In the genomic region with DNA sequence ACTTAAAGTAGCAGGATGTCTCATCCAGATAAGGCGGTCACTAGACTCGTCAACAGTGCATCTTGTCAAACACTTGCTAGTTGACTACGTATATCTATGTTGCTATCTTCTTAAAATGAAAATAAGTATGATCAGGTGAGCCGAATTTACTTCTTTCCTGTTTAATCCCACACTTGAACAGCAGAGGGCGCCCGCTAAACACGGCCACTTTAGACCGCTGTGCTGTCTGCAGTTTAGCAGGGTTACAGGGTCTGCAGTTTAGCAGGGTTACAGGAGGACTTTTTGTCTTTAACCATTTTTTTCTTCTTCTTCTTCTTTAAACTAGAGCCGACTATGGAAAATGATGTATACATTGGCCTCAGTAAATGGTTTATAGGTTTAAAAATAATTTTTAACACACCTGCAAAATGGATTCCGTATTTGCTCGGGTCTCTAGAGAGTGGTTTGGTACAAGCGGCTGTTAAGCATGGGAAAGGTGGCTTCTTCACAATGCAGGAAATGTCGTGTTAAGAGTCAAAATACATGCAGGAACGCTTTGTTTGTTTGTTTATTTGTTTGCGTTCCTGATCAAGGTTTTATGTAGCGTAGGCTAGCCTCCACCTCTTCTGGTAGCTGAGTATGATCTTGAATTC, we compare ENCODE assay signal across 8 mouse cellular contexts.
DNase-seq lines count a peak whose midpoint lies in the region; ATAC-seq lines count a peak whose summit lies in the region.

No protein-coding gene starts in this region.

- intact Hi-C loops in left cerebral cortex, postnatal 14 days (cut with DNase I) = no loop called here

- H3K27me3 ChIP-seq in kidney, embryonic 14.5 days (ENCODE audit: control insufficient read depth, insufficient read depth, low read length) = no peaks in the 10 kb centered on the region
- no peaks in the 10 kb centered on the region for H3K27me3 ChIP-seq in embryonic facial prominence, embryonic 11.5 days (ENCODE audit: control insufficient read depth, insufficient read depth, low read length)
- H3K27me3 ChIP-seq in intestine, embryonic 14.5 days (replicated peaks; ENCODE audit: control insufficient read depth, insufficient read depth, low read length) = no peaks in the 10 kb centered on the region
- H3K27me3 ChIP-seq in midbrain, embryonic 13.5 days = no peaks in the 10 kb centered on the region

- H3K4me2 ChIP-seq in kidney, embryonic 14.5 days (replicated peaks; ENCODE audit: low read depth, low read length) = no peak overlapping the region
- H3K4me2 ChIP-seq in embryonic facial prominence, embryonic 11.5 days (ENCODE audit: low read depth, low read length) = no peak overlapping the region
- no peak overlapping the region for H3K4me2 ChIP-seq in intestine, embryonic 14.5 days (ENCODE audit: low read length)
- H3K4me2 ChIP-seq in midbrain, embryonic 13.5 days (replicated peaks) = no peak overlapping the region

- H3K9me3 ChIP-seq in kidney, embryonic 14.5 days (ENCODE audit: control insufficient read depth, low read length) = no peaks in the 10 kb centered on the region
- no peaks in the 10 kb centered on the region for H3K9me3 ChIP-seq in embryonic facial prominence, embryonic 11.5 days (replicated peaks; ENCODE audit: control insufficient read depth, low read length)
- H3K9me3 ChIP-seq in intestine, embryonic 14.5 days (ENCODE audit: control insufficient read depth, low read length) = no peaks in the 10 kb centered on the region
- no peaks in the 10 kb centered on the region for H3K9me3 ChIP-seq in midbrain, embryonic 13.5 days

- no peak for ATAC-seq in kidney, embryonic 14.5 days (ENCODE audit: low FRiP score, low TSS enrichment)
- no peak for ATAC-seq in embryonic facial prominence, embryonic 11.5 days (replicated peaks; ENCODE audit: insufficient number of reproducible peaks, low FRiP score, low TSS enrichment, low read depth)
- ATAC-seq in intestine, embryonic 14.5 days (replicated peaks; ENCODE audit: low FRiP score, low TSS enrichment, low read depth) = no peak
- ATAC-seq in midbrain, embryonic 13.5 days = peak; percentile 77
- no peak for ATAC-seq in activated CD4-positive, CD25-positive, alpha-beta regulatory T cell, adult 4 months

- no peak overlapping the region for H3K27ac ChIP-seq in kidney, embryonic 14.5 days (ENCODE audit: low read depth, low read length)
- no peak overlapping the region for H3K27ac ChIP-seq in embryonic facial prominence, embryonic 11.5 days (replicated peaks; ENCODE audit: low read depth, low read length)
- H3K27ac ChIP-seq in intestine, embryonic 14.5 days (ENCODE audit: low read depth) = no peak overlapping the region
- no peak overlapping the region for H3K27ac ChIP-seq in midbrain, embryonic 13.5 days

- no peaks in the 10 kb centered on the region for H3K36me3 ChIP-seq in kidney, embryonic 14.5 days (ENCODE audit: control insufficient read depth, insufficient read depth, low read length)
- H3K36me3 ChIP-seq in embryonic facial prominence, embryonic 11.5 days (replicated peaks; ENCODE audit: control insufficient read depth, insufficient read depth, low read depth, low read length) = no peaks in the 10 kb centered on the region
- H3K36me3 ChIP-seq in intestine, embryonic 14.5 days (ENCODE audit: control insufficient read depth, insufficient read depth, low read length) = no peaks in the 10 kb centered on the region
- H3K36me3 ChIP-seq in midbrain, embryonic 13.5 days = no peaks in the 10 kb centered on the region

- WGBS in kidney, embryonic 14.5 days = 45% methylated on average over 16 of the region's 16 CpGs
- 48% methylated on average over 16 of the region's 16 CpGs for WGBS in embryonic facial prominence, embryonic 11.5 days
- 47% methylated on average over 16 of the region's 16 CpGs for WGBS in intestine, embryonic 14.5 days
- WGBS in midbrain, embryonic 13.5 days = 52% methylated on average over 16 of the region's 16 CpGs

- peak; percentile 46 for DNase-seq in kidney, adult 18-20 months
- peak; percentile 50 to 66 for DNase-seq in adrenal gland, postnatal 36 days
- peak; percentile 81 for DNase-seq in embryonic facial prominence, embryonic 11.5 days (ENCODE audit: low spot score)
- DNase-seq in intestine, embryonic 14.5 days (ENCODE audit: low spot score) = peak; percentile 76
- peak; percentile 70 to 85 for DNase-seq in left cerebral cortex, postnatal 14 days (ENCODE audit: low spot score in 2 of 2)

- no peaks in the 10 kb centered on the region for H3K4me1 ChIP-seq in kidney, embryonic 14.5 days (ENCODE audit: control insufficient read depth, insufficient read depth, low read length)
- H3K4me1 ChIP-seq in embryonic facial prominence, embryonic 11.5 days (ENCODE audit: control insufficient read depth, insufficient read depth, low read length) = no peaks in the 10 kb centered on the region
- H3K4me1 ChIP-seq in intestine, embryonic 14.5 days (replicated peaks; ENCODE audit: control insufficient read depth, insufficient read depth, low read length) = no peaks in the 10 kb centered on the region
- H3K4me1 ChIP-seq in midbrain, embryonic 13.5 days (replicated peaks) = no peaks in the 10 kb centered on the region

- no peak overlapping the region for H3K4me3 ChIP-seq in kidney, embryonic 14.5 days (ENCODE audit: low read length)
- H3K4me3 ChIP-seq in embryonic facial prominence, embryonic 11.5 days (ENCODE audit: low read depth, low read length) = no peak overlapping the region
- no peak overlapping the region for H3K4me3 ChIP-seq in intestine, embryonic 14.5 days (ENCODE audit: low read depth, low read length)
- no peak overlapping the region for H3K4me3 ChIP-seq in midbrain, embryonic 13.5 days (replicated peaks)

- H3K9ac ChIP-seq in kidney, embryonic 14.5 days (ENCODE audit: low read depth, low read length) = no peak overlapping the region
- H3K9ac ChIP-seq in embryonic facial prominence, embryonic 11.5 days (replicated peaks; ENCODE audit: low read length) = no peak overlapping the region
- no peak overlapping the region for H3K9ac ChIP-seq in intestine, embryonic 14.5 days (ENCODE audit: low read length)
- no peak overlapping the region for H3K9ac ChIP-seq in midbrain, embryonic 13.5 days (replicated peaks)
